Mouse (Mus musculus) olfactory bulb, adult 2 months (tissue): Measurements from ENCODE around the gene I830077J02Rik.

ENCODE experiments used
- CTCF ChIP-seq: fragments of 200-500 bp; IDR thresholded peaks from 2 replicates; pipeline ENCODE4 v1.5.1; 2012; ENCODE audit warnings: low read depth, mild to moderate bottlenecking, low read length, moderate library complexity; ENCODE audit not compliant: insufficient read depth
- POLR2A ChIP-seq: fragments of 200-500 bp; IDR thresholded peaks from 2 replicates; pipeline ENCODE4 v1.6.1; 2012; ENCODE audit warnings: mild to moderate bottlenecking, low read depth, low read length, moderate library complexity; ENCODE audit not compliant: insufficient read depth

GRCm38 (mm10) chr3:105912097-105912880, 20.2 kb downstream of the I830077J02Rik start:
- TF ChIP-seq POLR2A (no peak), CTCF (no peak)
